In genomic region chrX:58031671-58032605, GRCm38 (mm10) we compare ENCODE assay signal across 9 mouse cellular contexts. TPM values are rescaled to one million over a fixed set of nuclear protein-coding genes. Genes with fewer than 3 reads are reported as not detected.
DNase-seq lines count a peak whose midpoint lies in the region; ATAC-seq and TF ChIP-seq lines count a peak whose summit lies in the region.
"Had no signal": no experiment of that assay in that cellular context is flagged by ENCODE, and none has a peak within 500 bp of the region (broad histone marks: within the 10 kb centered on the region; RNA-seq: fewer than 3 reads in every experiment).

No protein-coding gene starts in this region.

- H3K9me3 ChIP-seq in forebrain, embryonic 16.5 days (ENCODE audit: control insufficient read depth, low read length): no peaks in the 10 kb centered on the region
- no peaks in the 10 kb centered on the region for H3K9me3 ChIP-seq in midbrain, embryonic 16.5 days (replicated peaks; ENCODE audit: control insufficient read depth, low read length, poor library complexity, severe bottlenecking)

- peak overlapping the region; percentile 61 for H3K4me2 ChIP-seq in forebrain, embryonic 16.5 days (ENCODE audit: low read length)
- peak overlapping the region; percentile 49 for H3K4me2 ChIP-seq in midbrain, embryonic 16.5 days (ENCODE audit: low read length)

- H3K4me3 ChIP-seq in kidney, adult 2 months (ENCODE audit: insufficient read depth, low read depth, low read length): no peak overlapping the region
- H3K4me3 ChIP-seq in forebrain, embryonic 16.5 days (replicated peaks; ENCODE audit: low read length): peak overlapping the region; percentile 45
- peak overlapping the region; percentile 47 for H3K4me3 ChIP-seq in midbrain, embryonic 16.5 days (ENCODE audit: low read depth, low read length)

- H3K27me3 ChIP-seq in kidney, adult 2 months (replicated peaks; ENCODE audit: control insufficient read depth, insufficient read depth, low read length): peaks cover 2% of the 10 kb centered on the region; the same call in 1 of the 2 replicates
- peaks cover 7% of the 10 kb centered on the region; the same call in 1 of the 2 replicates for H3K27me3 ChIP-seq in forebrain, embryonic 16.5 days (replicated peaks; ENCODE audit: control insufficient read depth, insufficient read depth, low read length)
- no peaks in the 10 kb centered on the region; the same call in 1 of the 2 replicates for H3K27me3 ChIP-seq in midbrain, embryonic 16.5 days (ENCODE audit: control insufficient read depth, insufficient read depth, low read depth, low read length)

- DNase-seq in kidney, adult 2 months: peak; percentile 26
- DNase-seq in kidney, adult 18-20 months: no peak
- peak; percentile 40 for DNase-seq in cerebellum, adult 9-11 months
- DNase-seq in frontal cortex, postnatal 14 days (ENCODE audit: low spot score in 2 of 2): no peak
- DNase-seq in urinary bladder, postnatal 25 days (ENCODE audit: low spot score): no peak
- DNase-seq in lung, postnatal 14 days: no peak

- no peak for TF ChIP-seq POLR2A in kidney, adult 2 months (IDR thresholded peaks at IDR 0.05; ENCODE audit: low read depth, low read length)

- ATAC-seq in forebrain, embryonic 16.5 days: no peak
- 0 out of 2 replicates have a peak, but pooled peaks have one; percentile 6 for ATAC-seq in midbrain, embryonic 16.5 days

- WGBS in kidney, adult 2 months: 2% methylated on average over 55 of the region's 56 CpGs
- WGBS in forebrain, embryonic 16.5 days: 29% methylated on average over 46 of the region's 56 CpGs
- WGBS in midbrain, embryonic 16.5 days: 17% methylated on average over 49 of the region's 56 CpGs

- no peaks in the 10 kb centered on the region for H3K36me3 ChIP-seq in kidney, adult 2 months (ENCODE audit: control insufficient read depth, insufficient read depth, low read length)
- H3K36me3 ChIP-seq in forebrain, embryonic 16.5 days (ENCODE audit: control insufficient read depth, insufficient read depth): no peaks in the 10 kb centered on the region
- H3K36me3 ChIP-seq in midbrain, embryonic 16.5 days (ENCODE audit: control insufficient read depth, insufficient read depth, low read length): no peaks in the 10 kb centered on the region

- H3K27ac ChIP-seq in kidney, adult 2 months (ENCODE audit: insufficient read depth, low read depth, low read length): no peak overlapping the region
- peak overlapping the region; percentile 65 for H3K27ac ChIP-seq in forebrain, embryonic 16.5 days (ENCODE audit: low read length)
- peak overlapping the region; percentile 80 for H3K27ac ChIP-seq in midbrain, embryonic 16.5 days (ENCODE audit: low read length)

- peak overlapping the region; percentile 52; the same call in 1 of the 2 replicates for H3K9ac ChIP-seq in forebrain, embryonic 16.5 days (replicated peaks; ENCODE audit: low read depth, low read length)
- peak overlapping the region; percentile 59 for H3K9ac ChIP-seq in midbrain, embryonic 16.5 days (ENCODE audit: low read depth, low read length)

- no peaks in the 10 kb centered on the region for H3K4me1 ChIP-seq in kidney, adult 2 months (ENCODE audit: control insufficient read depth, insufficient read depth, low read length)
- no peaks in the 10 kb centered on the region for H3K4me1 ChIP-seq in forebrain, embryonic 16.5 days (replicated peaks; ENCODE audit: control insufficient read depth, insufficient read depth, low read length)
- H3K4me1 ChIP-seq in midbrain, embryonic 16.5 days (ENCODE audit: control insufficient read depth, insufficient read depth, low read length): no peaks in the 10 kb centered on the region

- TF ChIP-seq CTCF in kidney, adult 2 months (conservative IDR thresholded peaks at IDR 0.05; ENCODE audit: insufficient read depth, insufficient read length, low read depth, low read length): no peak

RNA-seq across cellular contexts. Expression of gene Zic3, which starts 9.4 kb away (rescaled TPM):
- polyA plus RNA-seq in kidney, adult 2 months (2012; rRNA removed): not detected in 2 replicates
- 10.9 and 13.8 TPM in 2 replicates for polyA plus RNA-seq in forebrain, embryonic 16.5 days (2015; fragmentation: Nextera tagmentation; extraction: Ambion mirVana)
- polyA plus RNA-seq in midbrain, embryonic 16.5 days (2015; fragmentation: Nextera tagmentation; extraction: Ambion mirVana): 15.7 and 27.5 TPM in 2 replicates
- polyA plus RNA-seq: gonadal fat pad, adult 2 months had no signal

Comparison
In these comparisons a context has a peak if more than half of its experiments do, and no peak if none do; other contexts are left out.
1. DNase-seq: peak in kidney, adult 2 months (single experiment) and cerebellum, adult 9-11 months (single experiment); none in kidney, adult 18-20 months (single experiment), frontal cortex, postnatal 14 days (0 of 2), urinary bladder, postnatal 25 days (single experiment) and lung, postnatal 14 days (single experiment).
2. RNA of gene Zic3, which starts 9.4 kb away (polyA plus RNA-seq): 15.7 to 27.5 TPM in midbrain, embryonic 16.5 days and 10.9 to 13.8 TPM in forebrain, embryonic 16.5 days; not detected in kidney, adult 2 months; every median in the first group is over 10 times any median in the second.